Mouse (Mus musculus) telencephalon, adult 2 months (tissue): Measurements from ENCODE around the gene Ift122.
"Not testable (repeated sequence)": the region's sequence is repeated elsewhere in the genome, so short reads cannot be mapped to it uniquely, and the experiment has no call there.

Source experiments
- DNase-seq: peaks from one replicate; pipeline ENCODE4 v3.0.0-alpha.2; 2011; ENCODE audit warnings: low read depth, low spot score

Gene Ift122

GRCm38 (mm10) chr6:115846640-115847411 is 6.4 kb upstream of the Ift122 start:
- peak; percentile 50 for DNase-seq

GRCm38 (mm10) chr6:115848598-115849304 is 4.5 kb upstream of the Ift122 start:
- DNase-seq: no peak

GRCm38 (mm10) chr6:115852446-115853090 is 702 bp upstream of the Ift122 start:
- DNase-seq: no peak

- no peak for DNase-seq
Measured at GRCm38 (mm10) chr6:115853985-115854384, 715 bp downstream of the Ift122 start.

GRCm38 (mm10) chr6:115854432-115854831 is 1.2 kb downstream of the Ift122 start:
- no peak for DNase-seq

GRCm38 (mm10) chr6:115855733-115856360 is 2.6 kb downstream of the Ift122 start:
- no peak for DNase-seq

- DNase-seq: no peak
Measured at GRCm38 (mm10) chr6:115856361-115856745, 3.1 kb downstream of the Ift122 start.

- no peak for DNase-seq
Measured at GRCm38 (mm10) chr6:115859258-115859657, 6.0 kb downstream of the Ift122 start.

GRCm38 (mm10) chr6:115860027-115860556 is 6.8 kb downstream of the Ift122 start:
- DNase-seq: no peak

GRCm38 (mm10) chr6:115863340-115863841 is 10.1 kb downstream of the Ift122 start:
- DNase-seq: peak; percentile 89

GRCm38 (mm10) chr6:115865246-115865645 is 12.0 kb downstream of the Ift122 start:
- DNase-seq: no peak

GRCm38 (mm10) chr6:115867157-115867556 is 13.9 kb downstream of the Ift122 start:
- not testable (repeated sequence) for DNase-seq

- DNase-seq: not testable (repeated sequence)
Measured at GRCm38 (mm10) chr6:115871318-115871717, 18.0 kb downstream of the Ift122 start.

GRCm38 (mm10) chr6:115877239-115877638 is 24.0 kb downstream of the Ift122 start:
- no peak for DNase-seq

GRCm38 (mm10) chr6:115878694-115879093 is 25.4 kb downstream of the Ift122 start:
- DNase-seq: no peak

GRCm38 (mm10) chr6:115879736-115880135 is 26.5 kb downstream of the Ift122 start:
- DNase-seq: no peak

- no peak for DNase-seq
Measured at GRCm38 (mm10) chr6:115880751-115881150, 27.5 kb downstream of the Ift122 start.

GRCm38 (mm10) chr6:115884018-115884417 is 30.7 kb downstream of the Ift122 start:
- DNase-seq: no peak

GRCm38 (mm10) chr6:115886894-115887293 is 33.6 kb downstream of the Ift122 start:
- DNase-seq: no peak

GRCm38 (mm10) chr6:115888296-115888695 is 35.0 kb downstream of the Ift122 start:
- DNase-seq: no peak

- no peak for DNase-seq
Measured at GRCm38 (mm10) chr6:115890601-115891000, 37.3 kb downstream of the Ift122 start.
